Mouse (Mus musculus) ES-Bruce4 (cell line): ENCODE measurements around the gene Gm20521.

Source experiments
- CTCF ChIP-seq: IDR thresholded peaks from one replicate; pipeline ENCODE4 v1.8.1; 2011; ENCODE audit warnings: low read depth, low read length
- POLR2A ChIP-seq: IDR thresholded peaks from one replicate; pipeline ENCODE4 v1.8.1; 2011; ENCODE audit warnings: low read length; ENCODE audit not compliant: insufficient read depth

DNA sequence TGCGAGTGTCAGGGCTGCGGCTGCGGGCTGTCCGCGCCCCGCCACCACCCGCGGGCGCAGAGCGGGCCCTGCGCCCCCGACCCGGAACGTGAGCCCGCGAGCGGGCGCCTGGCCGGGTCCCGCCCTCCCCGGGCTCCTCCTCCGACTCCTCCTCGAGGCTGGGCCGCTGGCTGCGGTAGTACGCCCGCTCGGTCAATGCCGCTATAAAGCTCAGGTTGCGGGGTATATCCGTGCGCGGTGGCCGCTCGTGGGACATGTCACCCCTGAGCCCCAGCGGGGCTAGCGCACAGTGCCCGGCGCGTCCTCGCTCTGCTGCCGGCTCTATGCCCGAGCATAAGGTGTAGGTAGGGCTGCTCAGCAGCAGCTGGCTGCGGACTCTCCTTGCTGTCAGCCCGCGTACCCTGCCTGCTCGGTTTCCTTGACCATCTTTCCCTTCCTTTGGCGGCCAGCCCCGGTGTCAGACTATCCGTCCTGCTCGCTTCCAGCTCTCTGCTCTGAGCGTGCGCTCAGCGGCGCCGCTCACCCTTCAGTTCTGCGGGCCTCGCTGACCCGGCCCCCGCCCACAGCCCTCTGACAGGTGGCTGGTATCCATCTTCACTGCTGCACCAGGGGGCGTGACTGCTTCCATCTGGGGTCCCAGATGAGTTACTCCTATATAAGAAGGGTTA, 6.1 kb upstream of the Gm20521 start, which contains the start of gene Ppp1r3e:
- TF ChIP-seq POLR2A: no peak
- TF ChIP-seq CTCF: no peak
